Mouse (Mus musculus) lung, postnatal 14 days (tissue): ENCODE measurements at regions not wholly inside any gene's neighbourhood (a gene's known extent, or its start where the extent isn't known, plus 50 kb on each side); places are given as distances from the start of the nearest gene placed in this dataset.

ENCODE experiments used
- DNase-seq: peaks from one replicate; pipeline ENCODE4 v3.0.0; 2021

GRCm38 (mm10) chr3:148555324-148555723 is 435.0 kb downstream of the Adgrl2 start:
- DNase-seq: no peak

GRCm38 (mm10) chr3:148550716-148551115 is 439.6 kb downstream of the Adgrl2 start:
- DNase-seq: no peak

- DNase-seq: no peak
These were observed 445.4 kb downstream of the Adgrl2 start for GRCm38 (mm10) chr3:148544929-148545328.

GRCm38 (mm10) chr3:148542217-148542616 is 448.1 kb downstream of the Adgrl2 start:
- no peak for DNase-seq

- DNase-seq: no peak
These were observed 452.6 kb downstream of the Adgrl2 start for GRCm38 (mm10) chr3:148537669-148538271.

GRCm38 (mm10) chr3:148529893-148530292 is 460.5 kb downstream of the Adgrl2 start:
- no peak for DNase-seq

GRCm38 (mm10) chr3:148510381-148510780 is 480.0 kb downstream of the Adgrl2 start:
- no peak for DNase-seq

GRCm38 (mm10) chr3:148504928-148505327 is 485.4 kb downstream of the Adgrl2 start:
- no peak for DNase-seq

GRCm38 (mm10) chr3:148503432-148503831 is 486.9 kb downstream of the Adgrl2 start:
- DNase-seq: no peak

GRCm38 (mm10) chr3:148501801-148502200 is 488.6 kb downstream of the Adgrl2 start:
- DNase-seq: no peak

GRCm38 (mm10) chr3:148496672-148497071 is 493.7 kb downstream of the Adgrl2 start:
- DNase-seq: no peak

- DNase-seq: no peak
These were observed 499.1 kb downstream of the Adgrl2 start for GRCm38 (mm10) chr3:148491287-148491686.

GRCm38 (mm10) chr3:148489201-148489600 is 501.2 kb downstream of the Adgrl2 start:
- no peak for DNase-seq

GRCm38 (mm10) chr3:148487949-148488348 is 502.4 kb downstream of the Adgrl2 start:
- no peak for DNase-seq

- DNase-seq: no peak
These were observed 514.5 kb downstream of the Adgrl2 start for GRCm38 (mm10) chr3:148475862-148476261.

- no peak for DNase-seq
These were observed 517.4 kb downstream of the Adgrl2 start for GRCm38 (mm10) chr3:148472943-148473444.

- DNase-seq: no peak
These were observed 524.9 kb downstream of the Adgrl2 start for GRCm38 (mm10) chr3:148465456-148465855.

GRCm38 (mm10) chr3:148462791-148463190 is 527.6 kb downstream of the Adgrl2 start:
- DNase-seq: no peak

- no peak for DNase-seq
These were observed 541.5 kb downstream of the Adgrl2 start for GRCm38 (mm10) chr3:148448888-148449287.

- DNase-seq: no peak
These were observed 541.9 kb downstream of the Adgrl2 start for GRCm38 (mm10) chr3:148448465-148448864.

GRCm38 (mm10) chr3:148446845-148447244 is 543.5 kb downstream of the Adgrl2 start:
- DNase-seq: no peak

GRCm38 (mm10) chr3:148443012-148443411 is 547.3 kb downstream of the Adgrl2 start:
- DNase-seq: no peak

GRCm38 (mm10) chr3:148434033-148434432 is 556.3 kb downstream of the Adgrl2 start:
- no peak for DNase-seq

- no peak for DNase-seq
These were observed 561.1 kb downstream of the Adgrl2 start for GRCm38 (mm10) chr3:148429012-148429865.
